Mouse (Mus musculus): ENCODE measurements around the gene Zswim9.

Gene Zswim9

GRCm38 (mm10) chr7:13278308-13278891 lies at the start of gene Zswim9:
Zswim9 (minus strand) TSS chr7:13278721.
- ATAC-seq (ENCODE audit: low TSS enrichment), result peak; percentile 99

GRCm38 (mm10) chr7:13324316-13324715 lies 45.8 kb upstream of the Zswim9 start, which contains the start of gene Pla2g4c:
Pla2g4c (plus strand) TSS chr7:13324655.
- ATAC-seq (ENCODE audit: low TSS enrichment), result no peak

- no peak for ATAC-seq (ENCODE audit: low TSS enrichment)
Measured at GRCm38 (mm10) chr7:13321424-13321823, 42.9 kb upstream of the Zswim9 start.

GRCm38 (mm10) chr7:13314095-13314597 lies 35.6 kb upstream of the Zswim9 start:
- ATAC-seq (ENCODE audit: low TSS enrichment), result no peak

- peak; percentile 64; the same call in 1 of the 2 replicates for ATAC-seq (ENCODE audit: low TSS enrichment)
Measured at GRCm38 (mm10) chr7:13311401-13311800, 32.9 kb upstream of the Zswim9 start.

- no peak for ATAC-seq (ENCODE audit: low TSS enrichment)
Measured at GRCm38 (mm10) chr7:13310493-13311199, 32.1 kb upstream of the Zswim9 start.

GRCm38 (mm10) chr7:13309407-13309806 lies 30.9 kb upstream of the Zswim9 start:
- no peak for ATAC-seq (ENCODE audit: low TSS enrichment)

- ATAC-seq (ENCODE audit: low TSS enrichment), result no peak
Measured at GRCm38 (mm10) chr7:13303372-13303771, 24.9 kb upstream of the Zswim9 start.

GRCm38 (mm10) chr7:13302780-13303179 lies 24.3 kb upstream of the Zswim9 start:
- ATAC-seq (ENCODE audit: low TSS enrichment), result no peak

GRCm38 (mm10) chr7:13301643-13302042 lies 23.1 kb upstream of the Zswim9 start:
- no peak for ATAC-seq (ENCODE audit: low TSS enrichment)

GRCm38 (mm10) chr7:13298821-13299220 lies 20.3 kb upstream of the Zswim9 start:
- no peak for ATAC-seq (ENCODE audit: low TSS enrichment)

GRCm38 (mm10) chr7:13297636-13298035 lies 19.1 kb upstream of the Zswim9 start:
- no peak for ATAC-seq (ENCODE audit: low TSS enrichment)

GRCm38 (mm10) chr7:13295256-13295655 lies 16.7 kb upstream of the Zswim9 start:
- no peak for ATAC-seq (ENCODE audit: low TSS enrichment)

GRCm38 (mm10) chr7:13293878-13294855 lies 15.6 kb upstream of the Zswim9 start:
- no peak for ATAC-seq (ENCODE audit: low TSS enrichment)

- no peak for ATAC-seq (ENCODE audit: low TSS enrichment)
Measured at GRCm38 (mm10) chr7:13291370-13291769, 12.8 kb upstream of the Zswim9 start.

GRCm38 (mm10) chr7:13290041-13290675 lies 11.6 kb upstream of the Zswim9 start:
- no peak for ATAC-seq (ENCODE audit: low TSS enrichment)

- ATAC-seq (ENCODE audit: low TSS enrichment), result peak; percentile 87
Measured at GRCm38 (mm10) chr7:13288621-13289020, 10.1 kb upstream of the Zswim9 start.

- ATAC-seq (ENCODE audit: low TSS enrichment), result peak; percentile 17; the same call in 1 of the 2 replicates
Measured at GRCm38 (mm10) chr7:13278957-13279356, 436 bp upstream of the Zswim9 start.

GRCm38 (mm10) chr7:13277833-13278232 lies 688 bp downstream of the Zswim9 start:
- no peak for ATAC-seq (ENCODE audit: low TSS enrichment)

- no peak for ATAC-seq (ENCODE audit: low TSS enrichment)
Measured at GRCm38 (mm10) chr7:13277081-13277480, 1.4 kb downstream of the Zswim9 start, which contains the start of gene Lig1. Lig1 (plus strand) TSS chr7:13277283.

- ATAC-seq (ENCODE audit: low TSS enrichment), result no peak
Measured at GRCm38 (mm10) chr7:13271704-13272103, 6.8 kb downstream of the Zswim9 start.
